Mouse (Mus musculus) kidney, adult 8-10 months (tissue): ENCODE measurements around the gene Gm10318.
A peak's percentile ranks its signal among the peaks of the same experiment; 100 is the strongest.

ENCODE experiments used
- DNase-seq, 2 experiments: peaks; one replicate each; pipeline ENCODE4 v3.0.0; 2022

Gm10318 gene

GRCm38 (mm10) chr10:77895562-77895961 is 42.9 kb downstream of the Gm10318 start:
- peak in 1 of 2 experiments; percentile 24 for DNase-seq

GRCm38 (mm10) chr10:77900126-77900525 is 47.5 kb downstream of the Gm10318 start:
- DNase-seq, result peak; percentile 58 to 74

- DNase-seq, result peak in 1 of 2 experiments; percentile 44
These were observed 48.5 kb downstream of the Gm10318 start for GRCm38 (mm10) chr10:77900903-77901818.

DNA sequence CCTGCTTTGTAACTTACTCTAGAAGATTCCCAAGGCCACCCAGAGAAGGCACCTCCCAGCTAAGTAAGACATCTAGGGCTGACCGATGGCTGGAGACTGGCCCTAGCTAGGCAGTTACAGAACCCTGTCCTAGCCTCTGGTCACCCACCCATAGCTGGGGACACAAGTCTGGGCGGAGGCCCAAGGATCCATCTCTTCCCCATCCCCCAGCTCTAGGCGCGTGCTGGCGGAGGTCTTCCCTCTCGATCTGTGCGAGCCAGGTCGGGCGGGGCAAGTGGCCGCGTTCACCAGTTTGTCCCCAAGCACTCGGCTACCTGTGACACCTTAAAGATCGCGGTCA is 49.2 kb downstream of the Gm10318 start:
- DNase-seq, result peak in 1 of 2 experiments; percentile 18

DNA sequence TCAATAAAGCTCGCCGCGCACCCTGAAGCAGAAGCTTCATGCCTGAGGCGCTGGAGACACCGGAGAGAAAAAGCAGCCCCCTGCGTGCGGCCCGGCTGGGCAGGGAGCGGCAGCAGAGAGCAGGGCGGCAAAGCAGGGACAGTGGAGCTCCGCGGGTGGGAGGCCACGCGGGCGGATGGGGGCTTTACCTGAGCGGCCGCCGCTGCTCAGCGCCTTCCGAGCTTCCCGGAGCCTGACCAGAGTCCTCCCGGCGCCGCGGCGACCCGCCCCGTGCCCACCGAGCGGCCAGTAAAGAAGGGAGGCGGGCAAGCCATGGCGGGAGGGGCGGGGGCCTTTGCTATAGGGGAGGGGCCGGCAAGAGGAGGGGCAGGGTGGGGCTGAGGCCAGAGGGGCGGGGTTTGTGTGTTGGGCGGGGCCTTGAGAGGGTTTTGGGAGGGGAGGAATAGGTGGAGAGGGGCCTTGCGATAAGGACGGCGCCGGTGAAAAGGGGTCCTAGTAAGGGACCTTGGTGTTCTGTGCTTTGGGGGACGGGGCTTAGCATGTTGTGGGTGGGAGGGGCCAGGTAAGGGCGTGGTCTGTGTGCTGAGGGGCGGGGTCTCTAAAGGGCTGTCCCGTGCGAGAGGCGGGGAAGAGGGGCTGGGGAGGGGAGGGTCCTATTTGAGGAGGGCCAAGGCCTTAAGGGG is 49.7 kb downstream of the Gm10318 start, which contains the start of gene Lrrc3:
Gene Lrrc3, minus strand, starts transcription at position 326 of the 683 bp plus-strand sequence.
- peak; percentile 41 to 66 for DNase-seq

DNA sequence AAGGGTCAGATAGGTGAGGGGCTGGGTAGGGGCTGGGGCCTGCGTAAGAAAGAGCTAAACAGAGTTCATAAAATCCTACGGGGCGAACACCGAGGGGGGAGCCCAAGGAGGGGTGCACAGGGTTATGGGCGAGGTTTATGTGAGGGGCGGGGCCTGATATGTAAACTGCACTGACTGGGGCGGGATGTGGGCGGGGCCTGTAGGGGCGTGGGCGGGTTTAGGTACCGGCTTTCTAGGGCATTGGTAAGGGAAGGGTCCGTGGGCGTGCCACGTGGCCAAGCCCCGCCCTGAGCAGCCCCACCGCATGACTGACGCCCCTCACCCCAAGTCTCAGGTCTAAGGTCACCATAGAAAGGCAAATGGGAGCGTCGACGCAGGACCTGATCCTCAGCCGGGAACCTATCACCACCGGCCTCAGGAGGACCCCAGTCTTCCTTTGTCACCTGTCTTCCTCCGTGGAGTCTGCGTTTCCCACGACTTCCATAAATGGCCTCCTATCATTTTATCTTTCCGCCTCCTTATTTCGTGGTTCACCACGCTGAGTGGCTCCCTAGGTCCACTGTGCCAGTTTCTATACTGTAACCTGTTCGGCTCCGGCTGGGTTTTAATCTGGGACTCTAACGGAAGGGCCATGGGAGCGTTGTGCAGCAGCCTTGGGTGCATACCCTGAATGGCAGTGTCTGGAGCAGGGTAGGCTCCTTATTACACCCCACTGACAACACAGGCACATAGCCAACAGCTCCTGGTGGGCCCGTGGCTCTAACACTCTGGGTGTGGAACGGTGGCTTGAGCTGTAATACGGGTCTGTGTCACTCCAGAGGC is 50.4 kb downstream of the Gm10318 start:
- DNase-seq, result peak; percentile 25 to 51
